Mouse (Mus musculus) neural tube, embryonic 14.5 days (tissue): Measurements from ENCODE around the gene Fstl3. TPM values are rescaled to one million over a fixed set of nuclear protein-coding genes. Genes with fewer than 3 reads are reported as not detected.
"Not testable (repeated sequence)": the region's sequence is repeated elsewhere in the genome, so short reads cannot be mapped to it uniquely, and the experiment has no call there.

Experiments
- ATAC-seq: fragments of 200-750 bp; cut with Nextera tagmentation; 2 replicates; pipeline ENCODE4 v1.8.0; 2017; ENCODE audit warnings: low read depth, mild to moderate bottlenecking, moderate TSS enrichment, moderate library complexity
- H3K27ac ChIP-seq: fragments of 300-500 bp; sonication (generic); 2 replicates; pipeline ENCODE4 v1.5.1; 2014; ENCODE audit warnings: low read depth, mild to moderate bottlenecking, control low read depth, low read length, moderate library complexity, mixed read lengths
- H3K27me3 ChIP-seq: fragments of 300-500 bp; sonication (generic); 2 replicates; pipeline ENCODE4 v1.6.1; 2014; ENCODE audit warnings: low read length; ENCODE audit not compliant: control insufficient read depth, insufficient read depth
- H3K36me3 ChIP-seq: fragments of 300-500 bp; sonication (generic); 2 replicates; pipeline ENCODE4 v1.6.1; 2014; ENCODE audit warnings: low read length, mixed read lengths; ENCODE audit not compliant: control insufficient read depth, insufficient read depth
- H3K4me1 ChIP-seq: fragments of 300-500 bp; sonication (generic); 2 replicates; pipeline ENCODE4 v1.6.1; 2014; ENCODE audit warnings: low read length; ENCODE audit not compliant: control insufficient read depth, insufficient read depth
- H3K4me2 ChIP-seq: fragments of 300-500 bp; sonication (generic); 2 replicates; pipeline ENCODE4 v1.6.1; 2014; ENCODE audit warnings: mild to moderate bottlenecking, low read depth, low read length, control low read depth
- H3K4me3 ChIP-seq: fragments of 300-500 bp; sonication (generic); 2 replicates; pipeline ENCODE4 v1.5.1; 2014; ENCODE audit warnings: low read depth, low read length, control low read depth, mixed read lengths
- H3K9ac ChIP-seq: fragments of 300-500 bp; sonication (generic); replicated peaks from 2 replicates; pipeline ENCODE4 v1.6.1; 2014; ENCODE audit warnings: low read depth, mild to moderate bottlenecking, control low read depth, low read length, mixed read lengths
- H3K9me3 ChIP-seq: fragments of 300-500 bp; sonication (generic); 2 replicates; pipeline ENCODE4 v1.6.1; 2016; ENCODE audit warnings: low read length; ENCODE audit not compliant: control insufficient read depth
- WGBS: fragments of 180-500 bp; shearing (Covaris S2); extraction: QIAGEN DNeasy Blood & Tissue Kit; methylation state at CpG from one replicate; pipeline ENCODE4 v1.1.7; 2014; 5-methylcytosine and 5-hydroxymethylcytosine counted together
- polyA plus RNA-seq: library from polyadenylated mRNA; unstranded; fragments of >200 nt; fragmentation: Nextera tagmentation; extraction: Ambion mirVana; gene quantifications from 2 replicates; pipeline ENCODE4 v1.2.1, GENCODE M21; 2014

Fstl3 gene
- polyA plus RNA-seq, 1 experiment from 2014 or later = 1.7 TPM

DNA sequence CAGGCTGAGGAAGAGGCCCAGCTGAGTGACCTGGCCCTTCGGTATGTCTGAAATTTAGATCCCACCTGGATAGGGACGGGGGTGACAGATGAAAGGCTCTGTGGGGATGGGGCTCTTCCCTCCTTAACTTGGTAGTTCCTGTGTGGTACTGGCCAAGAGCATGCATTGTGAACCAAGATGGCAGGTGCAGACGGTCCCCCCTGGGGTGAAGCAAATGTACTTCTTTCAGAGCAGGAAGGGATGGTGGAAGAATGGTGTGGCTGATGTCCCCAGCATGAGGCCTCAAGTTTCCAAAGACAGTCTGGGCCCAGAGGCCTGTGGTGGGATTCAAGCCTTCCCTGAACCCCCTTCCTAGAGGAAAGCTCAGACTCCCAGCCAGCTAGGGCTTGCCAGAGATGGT, 21.2 kb upstream of the Fstl3 start:
- no peak for ATAC-seq
- peak overlapping the region; percentile 28; the same call in 1 of the 2 replicates for H3K4me3 ChIP-seq
- no peaks in the 10 kb centered on the region for H3K9me3 ChIP-seq
- WGBS = 78% methylated on average over 3 of the region's 3 CpGs
- H3K4me2 ChIP-seq = no peak overlapping the region
- H3K36me3 ChIP-seq = peaks cover 26% of the 10 kb centered on the region
- no peaks in the 10 kb centered on the region for H3K4me1 ChIP-seq
- H3K27me3 ChIP-seq = no peaks in the 10 kb centered on the region
- H3K9ac ChIP-seq = no peak overlapping the region
- no peak overlapping the region for H3K27ac ChIP-seq

DNA sequence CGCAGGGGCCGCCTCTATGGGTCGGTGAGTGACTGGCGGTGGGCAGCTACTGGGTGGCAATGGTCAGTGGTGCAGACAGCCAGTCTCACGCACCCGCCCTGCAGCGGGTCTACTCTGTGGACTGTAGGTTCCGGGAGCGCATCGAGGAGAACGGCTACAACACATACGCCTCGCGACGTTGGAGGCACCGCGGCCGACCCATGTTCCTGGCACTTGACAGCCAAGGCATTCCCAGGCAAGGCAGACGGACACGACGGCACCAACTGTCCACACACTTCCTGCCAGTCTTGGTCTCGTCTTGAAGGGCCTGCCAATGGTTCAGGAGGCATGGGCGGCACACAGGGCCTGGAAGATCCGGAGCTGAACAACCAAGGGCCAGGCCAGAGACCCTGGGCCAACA, 20.4 kb upstream of the Fstl3 start:
- Histone ChIP-seq H3K36me3 (peaks cover 35% of the 10 kb centered on the region), H3K9ac (no peak overlapping the region), H3K4me1 (no peaks in the 10 kb centered on the region), H3K9me3 (no peaks in the 10 kb centered on the region), H3K4me2 (no peak overlapping the region), H3K27me3 (no peaks in the 10 kb centered on the region), H3K27ac (no peak overlapping the region), H3K4me3 (no peak overlapping the region)
- 89% methylated on average over 24 of the region's 24 CpGs for WGBS
- no peak for ATAC-seq

DNA sequence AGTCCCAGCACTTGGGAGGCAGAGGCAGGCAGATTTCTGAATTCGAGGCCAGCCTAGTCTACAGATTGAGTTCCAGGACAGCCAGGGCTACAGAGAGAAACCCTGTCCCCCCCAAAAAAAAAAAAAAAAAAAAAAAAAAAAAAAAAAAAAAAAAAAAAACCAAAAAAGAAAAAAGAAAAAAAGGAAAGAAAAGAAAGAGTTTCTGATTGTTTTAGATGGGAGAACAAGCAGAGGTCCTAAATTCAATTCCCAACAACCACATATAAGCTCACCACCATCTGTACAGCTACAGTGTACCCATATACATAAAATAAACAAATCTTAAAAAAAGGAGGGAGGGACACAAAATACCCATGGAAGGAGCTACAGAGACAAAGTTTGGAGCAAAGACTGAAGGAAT, 17.4 kb upstream of the Fstl3 start:
- not testable (repeated sequence) for H3K9me3 ChIP-seq, H3K4me1 ChIP-seq, ATAC-seq, H3K9ac ChIP-seq, H3K4me2 ChIP-seq, H3K27ac ChIP-seq, H3K27me3 ChIP-seq, H3K4me3 ChIP-seq
- H3K36me3 ChIP-seq = peaks cover 41% of the 10 kb centered on the region
- 92% methylated on average over 1 of the region's 1 CpGs for WGBS

DNA sequence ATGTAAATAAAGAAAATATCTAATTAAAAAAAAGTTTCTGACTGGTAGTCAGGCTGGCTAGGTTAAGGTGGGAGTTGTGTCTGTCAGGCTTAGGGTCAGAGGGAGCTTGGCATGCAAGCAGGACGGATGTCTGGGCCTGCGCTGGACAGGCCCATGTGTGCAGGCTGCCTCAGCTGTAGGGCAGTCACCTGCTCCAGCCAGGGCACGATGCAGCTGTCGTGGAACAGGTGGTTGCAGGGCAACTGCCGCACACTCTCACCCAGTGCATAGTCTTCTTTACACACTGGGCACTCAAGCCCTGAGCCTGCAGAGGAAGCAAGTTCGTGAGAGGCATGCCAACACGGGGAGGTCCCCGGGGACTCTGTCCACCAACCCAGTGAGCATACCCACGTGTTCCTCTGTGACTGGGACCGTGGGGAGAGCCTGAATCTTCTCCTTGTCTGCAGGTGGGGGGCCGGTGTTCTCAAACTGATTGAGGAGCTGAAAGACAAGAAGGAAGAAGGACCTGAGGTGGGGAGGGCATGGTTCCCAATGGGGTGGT, 16.4 kb upstream of the Fstl3 start:
- H3K36me3 ChIP-seq = peaks cover 41% of the 10 kb centered on the region
- no peaks in the 10 kb centered on the region for H3K27me3 ChIP-seq
- H3K4me1 ChIP-seq = peaks cover 6% of the 10 kb centered on the region
- no peaks in the 10 kb centered on the region for H3K9me3 ChIP-seq
- H3K9ac ChIP-seq = no peak overlapping the region
- H3K4me3 ChIP-seq = no peak overlapping the region
- H3K27ac ChIP-seq = no peak overlapping the region
- no peak overlapping the region for H3K4me2 ChIP-seq
- no peak for ATAC-seq
- WGBS = 93% methylated on average over 11 of the region's 11 CpGs

DNA sequence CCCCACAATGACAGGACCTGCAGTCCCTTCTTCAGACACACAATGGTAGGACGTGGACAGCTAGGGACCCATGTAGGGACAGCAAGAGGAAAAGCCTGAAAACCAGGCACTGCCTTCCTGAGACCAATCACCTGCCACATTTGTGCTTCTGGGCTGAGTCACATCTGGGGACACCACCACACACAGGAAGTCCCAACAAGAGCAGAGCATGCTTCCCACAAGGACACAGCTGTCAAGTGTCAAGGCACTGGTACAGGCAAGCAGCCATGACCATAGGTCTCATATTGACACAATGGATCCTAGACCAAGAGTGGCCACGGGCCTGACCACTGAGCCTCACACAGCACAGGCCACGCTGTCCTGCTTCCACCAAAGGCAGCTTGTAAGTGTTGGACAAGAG, 14.2 kb upstream of the Fstl3 start:
- peaks cover 31% of the 10 kb centered on the region for H3K36me3 ChIP-seq
- H3K4me1 ChIP-seq = peaks cover 11% of the 10 kb centered on the region
- no peaks in the 10 kb centered on the region for H3K9me3 ChIP-seq
- H3K27ac ChIP-seq = no peak overlapping the region
- H3K4me2 ChIP-seq = no peak overlapping the region
- H3K27me3 ChIP-seq = no peaks in the 10 kb centered on the region
- no peak for ATAC-seq
- 87% methylated on average over 3 of the region's 3 CpGs for WGBS
- no peak overlapping the region for H3K9ac ChIP-seq
- H3K4me3 ChIP-seq = no peak overlapping the region

DNA sequence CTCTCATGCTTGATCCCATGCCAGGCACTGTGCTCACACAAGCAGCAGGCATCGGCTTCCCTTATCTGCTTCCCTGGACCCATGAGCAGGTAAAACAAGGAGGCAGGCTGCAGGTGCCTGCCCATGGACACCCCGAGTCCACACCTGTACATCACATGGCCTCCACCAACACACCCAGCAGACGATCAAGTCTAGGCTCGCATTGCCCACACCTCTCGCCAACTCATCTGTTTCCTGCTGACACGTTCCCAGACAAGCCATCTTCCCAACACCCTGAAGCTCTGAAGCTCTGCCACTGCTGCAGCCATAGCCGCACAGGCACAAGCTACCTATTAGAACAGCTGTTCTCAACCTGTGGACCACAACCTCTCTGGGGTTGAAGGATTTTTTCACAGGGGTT, 12.8 kb upstream of the Fstl3 start:
- WGBS = 90% methylated on average over 7 of the region's 7 CpGs
- H3K4me1 ChIP-seq = peaks cover 17% of the 10 kb centered on the region
- H3K9me3 ChIP-seq = no peaks in the 10 kb centered on the region

DNA sequence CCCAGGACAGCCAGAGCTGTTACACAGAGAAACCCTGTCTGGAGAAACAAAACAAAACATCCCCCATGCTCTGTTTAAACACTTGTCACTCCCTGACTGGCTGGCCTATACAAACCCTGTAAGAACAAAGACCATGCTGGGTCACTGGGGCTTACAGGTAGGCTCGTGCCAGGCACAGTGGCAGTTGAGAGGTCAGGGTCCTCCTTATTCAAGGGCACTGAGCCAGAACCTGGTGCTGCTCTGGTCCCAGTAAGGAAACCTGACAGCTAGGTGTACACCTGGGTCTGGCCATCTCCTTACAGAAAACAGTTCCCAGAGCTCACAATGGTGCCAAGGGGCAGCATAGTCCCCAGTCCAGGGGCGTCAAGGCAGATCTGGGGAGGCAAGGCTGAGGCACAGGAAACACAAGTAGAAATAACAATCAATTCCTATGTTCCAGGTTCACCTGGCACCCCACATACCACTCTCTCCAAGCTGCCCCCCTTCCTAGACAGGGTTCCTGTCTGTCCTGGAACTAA, 11.8 kb upstream of the Fstl3 start:
- Histone ChIP-seq H3K4me2 (peak overlapping the region; percentile 55), H3K4me3 (no peak overlapping the region), H3K27ac (no peak overlapping the region), H3K27me3 (no peaks in the 10 kb centered on the region), H3K9me3 (no peaks in the 10 kb centered on the region), H3K36me3 (peaks cover 16% of the 10 kb centered on the region), H3K4me1 (peaks cover 17% of the 10 kb centered on the region), H3K9ac (0 out of 2 replicates have a peak overlapping the region, but pooled peaks have one; percentile 85)
- WGBS = 85% methylated on average over 2 of the region's 2 CpGs
- ATAC-seq = no peak

More for the DNA sequence above, 12.8 kb upstream of the Fstl3 start:
- no peak overlapping the region for H3K9ac ChIP-seq
- no peak overlapping the region for H3K27ac ChIP-seq
- peaks cover 18% of the 10 kb centered on the region for H3K36me3 ChIP-seq
- no peak overlapping the region for H3K4me2 ChIP-seq
- ATAC-seq = no peak
- H3K4me3 ChIP-seq = no peak overlapping the region
- H3K27me3 ChIP-seq = no peaks in the 10 kb centered on the region

DNA sequence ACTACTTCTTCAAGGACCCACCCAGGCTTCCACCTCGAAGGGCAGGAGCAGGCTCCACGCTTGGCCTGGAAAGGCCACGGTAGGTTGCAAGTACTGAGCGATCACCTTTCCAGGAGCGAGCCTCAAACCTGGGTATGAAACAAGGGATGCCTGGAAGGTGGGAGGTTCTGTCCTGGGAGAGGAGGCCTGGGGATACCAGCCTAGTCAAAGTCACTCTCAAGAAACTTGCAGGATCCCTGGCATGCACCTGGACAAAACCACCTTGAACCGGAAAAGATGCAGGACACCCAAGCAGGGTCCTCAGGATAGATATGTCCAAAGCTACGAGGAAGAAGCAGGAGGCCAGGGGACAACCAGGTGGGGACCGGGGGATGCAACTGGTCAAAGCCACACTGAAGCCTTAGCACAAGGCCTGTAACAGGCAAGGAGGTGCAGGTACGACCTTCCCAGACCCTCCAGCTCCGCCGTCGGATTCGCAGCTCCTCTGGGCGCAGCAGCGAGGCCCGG, 11.0 kb upstream of the Fstl3 start:
- peaks cover 17% of the 10 kb centered on the region for H3K4me1 ChIP-seq
- 10% methylated on average over 14 of the region's 16 CpGs for WGBS
- no peaks in the 10 kb centered on the region for H3K9me3 ChIP-seq
- H3K9ac ChIP-seq = peak overlapping the region; percentile 85
- peak overlapping the region; percentile 55 for H3K4me2 ChIP-seq
- no peaks in the 10 kb centered on the region for H3K27me3 ChIP-seq
- peaks cover 12% of the 10 kb centered on the region for H3K36me3 ChIP-seq
- peak overlapping the region; percentile 88 for H3K27ac ChIP-seq
- H3K4me3 ChIP-seq = peak overlapping the region; percentile 89
- no peak for ATAC-seq

DNA sequence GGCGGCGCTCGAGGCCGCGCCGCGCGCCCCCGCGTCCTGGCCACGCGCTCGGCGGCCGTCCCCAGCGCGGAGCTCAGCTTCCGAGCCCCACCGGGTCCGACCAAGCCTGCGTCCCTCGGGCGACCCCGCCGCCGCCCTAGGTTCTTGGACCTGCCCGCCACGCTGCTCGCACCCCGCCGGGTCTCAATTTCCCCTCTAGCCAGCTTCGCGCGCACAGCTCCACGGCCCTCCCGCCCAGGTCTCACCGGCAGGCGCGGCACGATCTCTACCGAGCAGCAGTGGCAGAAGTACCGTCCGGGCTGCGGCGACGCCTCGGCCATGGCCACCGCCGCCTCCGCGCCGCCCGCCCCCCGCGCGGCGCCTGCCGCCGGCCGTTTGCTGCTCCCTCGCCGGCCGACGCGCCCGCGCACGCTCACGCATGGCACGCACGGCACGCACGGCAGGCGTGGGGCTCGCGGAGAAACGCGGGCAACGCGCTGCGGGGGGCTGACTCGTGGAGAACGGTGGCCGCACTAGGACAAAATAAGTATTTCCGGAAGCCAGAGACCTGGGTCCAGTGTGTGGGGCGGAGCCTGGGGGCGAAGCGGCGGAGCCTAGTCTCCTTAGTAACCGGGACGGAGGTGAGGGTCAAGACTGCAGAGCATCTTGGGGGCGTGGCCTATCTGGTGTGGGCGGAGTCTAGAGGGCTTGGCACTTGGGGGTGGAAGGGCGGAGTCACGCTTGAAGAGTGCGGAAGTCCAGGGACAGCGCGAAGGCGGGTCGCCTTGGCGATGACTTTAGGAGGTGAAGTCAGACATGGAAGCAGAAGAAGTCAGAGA, 10.4 kb upstream of the Fstl3 start, which contains the start of gene Rnf126:
TSS of gene Rnf126 (minus strand) at position 445 of the 818 bp plus-strand sequence.
- ATAC-seq = peak; percentile 87
- Histone ChIP-seq H3K27ac (peak within 1 kb of the TSS; percentile 88), H3K9ac (peak within 1 kb of the TSS; percentile 85), H3K27me3 (no peaks in the 10 kb centered on the region), H3K36me3 (peaks cover 6% of the 10 kb centered on the region), H3K4me2 (peak within 1 kb of the TSS; percentile 55), H3K4me1 (peaks cover 17% of the 10 kb centered on the region), H3K9me3 (no peaks in the 10 kb centered on the region), H3K4me3 (peak within 1 kb of the TSS; percentile 89)
- WGBS = under 1% methylated on average over 80 of the region's 101 CpGs
